Mouse (Mus musculus) gastrocnemius, adult 8-10 months (tissue): Measurements from ENCODE around the gene Poldip3. TPM values are rescaled to one million over a fixed set of nuclear protein-coding genes. Genes with fewer than 3 reads are reported as not detected.

Experiments
- DNase-seq, 2 experiments: peaks; one replicate each; pipeline ENCODE4 v3.0.0; 2022; ENCODE audit warnings: low spot score in 2 of 2
- total RNA-seq, 4 experiments: library from RNA; stranded (reverse); gene quantifications; 2 replicates each; pipeline ENCODE4 v1.2.4; 2022

Gene Poldip3
- total RNA-seq, 4 experiments from 2014 or later, result 12.3 to 18.1 (median 16.9) TPM

GRCm38 (mm10) chr15:83165526-83166315, 16.5 kb upstream of the Poldip3 start:
- no peak for DNase-seq

GRCm38 (mm10) chr15:83164971-83165471, 15.8 kb upstream of the Poldip3 start:
- DNase-seq, result peak in 1 of 2 experiments; percentile 61

DNA sequence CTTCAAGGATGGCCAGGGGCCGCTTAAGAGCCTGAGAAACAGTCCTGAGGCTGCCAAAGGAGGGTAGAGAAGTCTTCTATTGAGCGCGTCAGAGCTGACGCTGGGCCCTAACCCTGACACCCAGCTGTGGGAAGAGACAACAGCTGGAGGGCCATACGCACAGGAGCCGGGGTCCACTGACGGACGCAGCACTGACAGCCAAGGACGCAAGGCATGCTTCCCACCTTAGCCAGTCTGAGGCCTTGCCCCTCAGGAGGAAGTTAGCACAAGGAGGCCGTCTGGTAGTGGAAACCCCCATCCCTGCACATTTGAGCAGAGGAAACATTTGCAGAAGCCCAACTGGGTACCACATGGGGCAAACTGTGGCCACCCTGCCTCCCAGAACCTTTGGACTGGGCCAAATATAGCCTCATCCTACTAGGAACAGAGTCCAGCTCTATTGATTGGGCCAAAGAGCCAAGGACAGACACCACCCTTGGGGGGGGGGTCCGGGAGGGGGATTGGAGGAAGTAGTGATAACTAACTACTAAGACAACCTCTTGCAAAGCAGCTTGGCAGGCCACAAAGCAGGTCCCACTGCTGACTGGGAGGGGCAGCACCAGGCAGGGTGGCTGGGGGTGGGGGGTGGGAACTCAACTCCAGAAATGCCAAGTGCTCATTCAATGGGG, 13.8 kb upstream of the Poldip3 start:
- DNase-seq, result no peak

DNA sequence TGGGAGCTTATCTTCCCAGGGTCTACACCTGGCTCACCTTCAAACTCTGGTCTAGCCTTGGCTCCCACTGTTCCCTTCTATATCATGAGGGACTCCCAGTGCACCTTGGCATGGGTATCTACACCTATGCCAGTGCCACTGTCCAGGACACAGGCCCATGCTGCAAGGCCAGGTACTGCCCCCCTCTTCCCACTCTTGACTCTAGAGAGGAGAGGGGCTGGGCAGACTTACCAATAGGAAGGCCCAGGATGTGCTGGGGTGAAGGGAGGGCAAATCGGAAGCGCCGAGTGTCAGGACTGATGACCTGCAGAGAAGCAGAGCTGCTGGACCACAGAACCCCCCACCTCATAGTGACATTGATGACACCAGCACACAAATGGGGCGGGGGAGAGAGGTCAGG, 12.8 kb upstream of the Poldip3 start:
- DNase-seq, result no peak

- no peak for DNase-seq
These were observed 12.0 kb upstream of the Poldip3 start for GRCm38 (mm10) chr15:83161062-83161748.

DNA sequence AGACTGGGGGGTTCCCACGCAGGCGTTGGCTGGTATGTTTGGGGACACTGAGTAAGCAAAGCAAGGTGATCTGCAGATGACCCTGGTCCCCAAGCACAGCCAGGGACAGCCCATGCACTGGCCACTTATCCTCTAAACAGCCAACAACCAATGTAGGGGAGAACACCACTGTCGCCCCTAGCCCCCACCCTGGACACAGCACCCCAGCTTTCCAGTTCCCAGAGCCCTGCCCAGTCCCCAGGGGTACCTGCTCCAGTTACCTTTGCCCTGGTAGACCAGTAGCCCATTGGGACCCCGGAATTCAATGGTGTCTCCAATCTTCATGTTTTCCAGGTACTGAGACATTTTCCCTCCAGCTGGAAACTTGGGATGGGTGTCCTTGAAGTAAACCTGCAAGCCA, 11.4 kb upstream of the Poldip3 start:
- DNase-seq, result no peak

GRCm38 (mm10) chr15:83159823-83160222, 10.6 kb upstream of the Poldip3 start:
- DNase-seq, result no peak

GRCm38 (mm10) chr15:83158587-83159160, 9.5 kb upstream of the Poldip3 start:
- DNase-seq, result no peak

- no peak for DNase-seq
These were observed 8.5 kb upstream of the Poldip3 start for GRCm38 (mm10) chr15:83157667-83158064.

GRCm38 (mm10) chr15:83156929-83157666, 7.9 kb upstream of the Poldip3 start:
- peak; percentile 47 to 55 for DNase-seq

DNA sequence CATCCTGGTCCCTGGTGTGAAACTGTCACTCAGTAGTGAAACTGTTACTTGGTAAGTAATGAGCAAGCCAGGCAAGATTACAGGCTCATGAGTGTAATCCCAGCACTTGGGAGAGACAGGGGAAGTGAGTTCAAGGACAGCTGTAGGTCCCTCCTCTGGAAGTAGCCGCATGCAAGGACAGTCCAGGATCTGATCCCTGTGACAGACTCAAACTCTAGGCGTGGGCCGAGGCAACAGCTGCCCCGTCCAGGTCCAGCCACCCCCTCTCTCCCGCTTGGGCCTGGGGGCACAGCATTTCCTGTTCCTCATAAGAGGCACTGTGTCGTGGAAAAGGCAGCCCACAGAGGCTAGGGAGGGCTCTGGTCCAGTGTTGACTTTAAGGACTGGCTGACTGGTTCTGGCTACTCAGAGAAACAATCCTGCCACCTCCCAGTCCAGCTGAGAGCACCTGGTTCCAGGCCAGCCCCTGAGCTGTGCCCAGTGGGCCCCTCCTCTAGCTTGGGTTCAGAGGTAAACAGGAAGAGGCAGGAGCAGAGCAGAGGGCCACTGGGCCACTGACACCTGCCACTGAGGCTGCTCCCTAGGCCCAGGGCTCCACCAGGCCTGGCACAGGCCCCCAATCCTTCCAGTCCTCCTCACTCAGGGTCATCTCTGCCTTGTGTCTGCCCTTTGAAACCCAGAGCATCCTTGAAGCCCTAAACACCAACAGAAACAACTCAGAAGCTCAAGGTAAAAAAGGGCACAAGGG, 6.7 kb upstream of the Poldip3 start:
- DNase-seq, result no peak

GRCm38 (mm10) chr15:83154309-83154708, 5.1 kb upstream of the Poldip3 start:
- no peak for DNase-seq

DNA sequence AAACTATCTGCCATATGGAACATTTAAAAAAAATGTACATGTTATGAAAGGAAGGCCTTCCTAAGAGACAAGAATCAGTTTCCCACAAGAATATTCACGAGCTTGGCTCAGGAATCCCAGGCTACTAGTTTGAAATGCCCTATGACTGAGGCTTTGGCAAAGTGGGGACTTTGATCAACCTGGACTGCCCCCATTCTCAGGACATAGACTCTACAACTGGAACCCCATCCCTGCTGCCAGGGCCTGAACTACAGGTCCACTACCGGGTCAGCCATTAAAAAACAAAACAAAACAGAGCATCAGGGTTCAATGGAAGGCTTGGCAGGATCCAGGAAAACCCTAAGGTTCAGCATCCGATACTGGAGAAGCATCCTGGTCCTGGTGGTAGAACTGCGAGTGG, 1.5 kb upstream of the Poldip3 start:
- DNase-seq, result no peak

- DNase-seq, result no peak
These were observed 874 bp upstream of the Poldip3 start for GRCm38 (mm10) chr15:83150073-83150442.

- peak in 1 of 2 experiments; percentile 69 for DNase-seq
These were observed 386 bp downstream of the Poldip3 start for GRCm38 (mm10) chr15:83148801-83149195.

DNA sequence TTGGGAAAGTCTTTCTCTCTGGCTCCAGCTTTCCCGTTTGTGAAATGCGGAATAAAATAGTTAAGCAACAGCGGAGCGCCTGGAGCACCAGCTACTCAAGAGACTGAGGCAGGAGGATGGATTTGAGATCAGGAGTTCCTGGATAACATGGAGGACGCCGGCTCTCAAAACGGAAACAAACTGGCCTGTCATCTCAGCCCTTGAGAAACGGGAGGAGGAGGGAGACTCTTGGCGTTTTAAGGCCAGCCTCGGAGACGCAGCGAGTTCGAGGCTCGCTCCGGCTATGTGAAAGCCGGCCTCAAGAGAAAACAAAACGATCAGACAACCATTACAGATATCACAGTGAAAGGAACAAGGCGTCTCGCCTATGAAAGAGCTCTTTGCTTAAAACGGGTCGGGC, 789 bp downstream of the Poldip3 start:
- DNase-seq, result no peak

- no peak for DNase-seq
These were observed 3.6 kb downstream of the Poldip3 start for GRCm38 (mm10) chr15:83145541-83145940.

- no peak for DNase-seq
These were observed 6.3 kb downstream of the Poldip3 start for GRCm38 (mm10) chr15:83142861-83143260.

DNA sequence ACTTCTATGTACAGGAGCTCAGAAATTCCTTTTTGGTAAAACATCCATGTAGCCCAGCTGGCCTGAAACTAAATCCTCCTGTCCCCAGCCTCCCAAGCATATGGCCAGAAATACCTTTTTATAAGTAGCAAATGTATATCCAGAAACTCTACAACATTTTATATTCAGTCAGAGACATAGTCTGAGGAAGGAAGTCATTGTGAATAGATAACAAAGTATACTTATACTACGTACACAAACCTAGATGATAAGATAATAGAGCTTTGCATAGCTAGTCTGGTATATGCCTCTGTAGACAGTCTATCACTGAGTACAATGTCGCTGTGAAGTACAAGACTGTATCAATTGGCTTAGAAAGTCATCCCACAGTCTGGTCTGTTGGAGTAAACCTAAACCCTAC, 13.5 kb downstream of the Poldip3 start:
- no peak for DNase-seq

DNA sequence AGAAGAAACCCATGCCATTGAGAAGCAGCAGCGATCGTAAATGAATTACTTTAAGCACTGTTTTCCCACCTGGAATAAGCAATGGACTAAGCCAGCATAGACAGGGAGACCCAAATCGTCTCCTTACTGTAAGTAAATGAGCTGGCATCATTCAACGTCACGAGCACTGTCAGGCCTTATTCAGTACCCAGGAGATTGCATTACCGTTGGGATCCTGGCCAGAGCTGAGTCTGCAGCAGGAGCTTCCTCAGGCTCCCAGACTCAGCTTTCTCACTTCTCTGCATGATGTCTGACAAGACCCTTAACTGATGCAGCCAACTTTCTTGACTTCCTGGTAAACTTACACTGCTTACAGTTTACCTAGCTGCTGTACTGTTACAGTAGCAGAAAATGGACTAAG, 14.5 kb downstream of the Poldip3 start:
- DNase-seq, result peak in 1 of 2 experiments; percentile 52
